Mouse (Mus musculus): ENCODE measurements around the gene Rhpn2. TPM values are rescaled to one million over a fixed set of nuclear protein-coding genes. Genes with fewer than 3 reads are reported as not detected.

The Rhpn2 gene
- polyA plus RNA-seq, 1 experiment from 2014 or later = 95.3 TPM

DNA sequence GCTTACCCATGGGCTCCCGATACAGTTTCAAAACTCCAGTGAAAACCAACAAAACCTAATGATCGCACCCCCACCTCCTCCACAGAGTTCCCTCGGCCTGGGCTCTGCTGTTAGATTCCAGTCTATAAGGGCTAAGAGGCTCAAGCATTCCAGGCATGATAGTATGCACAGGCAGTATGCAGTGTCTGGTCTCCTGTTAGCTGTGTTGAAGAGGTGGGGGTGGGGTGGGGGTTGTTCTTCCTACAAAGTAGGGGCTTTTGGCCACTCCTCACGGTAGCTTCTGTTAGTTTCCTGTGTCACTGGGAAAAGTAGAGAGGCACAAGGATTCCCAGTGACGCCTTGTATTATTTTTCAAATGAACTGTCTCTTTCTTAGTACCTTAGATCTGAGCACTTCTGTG lies 28.3 kb downstream of the Rhpn2 start:
- no peak for ATAC-seq
- Histone ChIP-seq H3K4me2 (ENCODE audit: low read depth, low read length) (no peak overlapping the region), H3K27me3 (replicated peaks; ENCODE audit: control insufficient read depth, insufficient read depth, low read length) (no peaks in the 10 kb centered on the region), H3K27ac (ENCODE audit: low read length) (peak overlapping the region; percentile 29), H3K9me3 (ENCODE audit: control insufficient read depth, low read length) (no peaks in the 10 kb centered on the region), H3K4me3 (ENCODE audit: low read length) (no peak overlapping the region), H3K36me3 (ENCODE audit: control insufficient read depth, insufficient read depth, low read length) (peaks cover 7% of the 10 kb centered on the region), H3K4me1 (ENCODE audit: control insufficient read depth, insufficient read depth, low read length) (no peaks in the 10 kb centered on the region; the same call in 1 of the 2 replicates), H3K9ac (ENCODE audit: low read depth, low read length) (no peak overlapping the region)
- WGBS = 53% methylated on average over 5 of the region's 5 CpGs

DNA sequence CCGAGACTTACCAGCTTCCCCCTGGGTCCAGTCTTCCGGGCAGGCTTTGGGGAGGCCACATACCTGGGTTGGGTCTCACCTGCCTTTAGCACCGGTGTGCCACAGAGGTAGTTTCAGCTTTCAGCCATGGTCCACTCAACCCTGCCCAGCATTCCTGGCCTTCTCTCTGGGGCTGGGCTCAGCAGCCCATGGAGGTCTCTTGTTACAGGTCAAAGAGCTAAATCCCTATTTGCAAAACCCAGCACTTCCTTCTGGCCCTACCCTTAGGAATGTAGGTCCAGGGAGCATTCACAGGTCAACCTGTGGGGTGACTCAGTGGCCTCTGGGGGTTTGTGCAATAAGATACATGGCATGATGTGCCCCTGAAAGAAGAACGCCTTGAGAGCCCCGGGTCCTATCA lies 28.9 kb downstream of the Rhpn2 start:
- Histone ChIP-seq H3K4me3 (ENCODE audit: low read length) (no peak overlapping the region), H3K4me2 (ENCODE audit: low read depth, low read length) (no peak overlapping the region), H3K27me3 (replicated peaks; ENCODE audit: control insufficient read depth, insufficient read depth, low read length) (no peaks in the 10 kb centered on the region), H3K27ac (ENCODE audit: low read length) (no peak overlapping the region), H3K4me1 (ENCODE audit: control insufficient read depth, insufficient read depth, low read length) (no peaks in the 10 kb centered on the region; the same call in 1 of the 2 replicates), H3K36me3 (ENCODE audit: control insufficient read depth, insufficient read depth, low read length) (peaks cover 7% of the 10 kb centered on the region), H3K9ac (ENCODE audit: low read depth, low read length) (no peak overlapping the region), H3K9me3 (ENCODE audit: control insufficient read depth, low read length) (no peaks in the 10 kb centered on the region)
- peak; percentile 75 for ATAC-seq
- WGBS = 52% methylated on average over 5 of the region's 5 CpGs

DNA sequence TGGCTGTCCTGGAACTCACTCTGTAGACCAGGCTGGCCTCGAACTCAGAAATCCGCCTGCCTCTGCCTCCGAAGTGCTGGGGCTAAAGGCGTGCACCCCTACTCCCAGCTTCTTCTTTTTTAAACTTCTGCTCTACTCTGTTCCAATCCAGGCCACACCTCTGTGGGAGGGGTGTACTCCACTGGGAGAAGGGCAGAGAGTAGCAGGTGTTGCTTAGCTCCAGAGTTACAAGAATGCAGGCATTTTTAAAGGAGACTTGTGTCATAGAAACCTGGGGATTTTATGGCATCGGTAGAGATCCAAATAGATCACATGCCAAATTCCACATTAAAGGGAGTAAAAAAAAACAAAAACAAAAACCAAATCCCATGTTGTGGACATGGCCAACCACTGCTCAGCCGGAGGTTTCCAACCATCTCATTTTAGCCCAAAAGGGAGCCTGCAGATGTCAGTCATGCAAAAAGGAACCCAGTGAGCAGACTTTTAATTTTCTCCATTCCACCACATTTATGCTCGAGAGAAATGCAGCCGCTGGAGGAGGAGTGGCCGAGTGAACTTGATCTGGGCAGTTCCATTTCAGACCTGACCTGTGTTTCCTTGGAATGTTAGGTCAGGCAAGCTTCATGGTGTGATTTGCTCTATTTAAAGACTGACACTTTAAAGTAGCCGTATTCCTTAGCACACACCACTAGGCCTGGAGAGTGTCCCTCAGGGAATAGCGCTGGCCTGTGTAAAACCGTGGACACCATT lies 31.4 kb downstream of the Rhpn2 start:
- H3K9me3 ChIP-seq (ENCODE audit: control insufficient read depth, low read length) = no peaks in the 10 kb centered on the region
- H3K9ac ChIP-seq (ENCODE audit: low read depth, low read length) = no peak overlapping the region
- peak; percentile 32; the same call in 1 of the 2 replicates for ATAC-seq
- no peak overlapping the region for H3K4me2 ChIP-seq (ENCODE audit: low read depth, low read length)
- H3K27me3 ChIP-seq (replicated peaks; ENCODE audit: control insufficient read depth, insufficient read depth, low read length) = no peaks in the 10 kb centered on the region
- H3K4me3 ChIP-seq (ENCODE audit: low read length) = no peak overlapping the region
- no peak overlapping the region for H3K27ac ChIP-seq (ENCODE audit: low read length)
- H3K4me1 ChIP-seq (ENCODE audit: control insufficient read depth, insufficient read depth, low read length) = no peaks in the 10 kb centered on the region; the same call in 1 of the 2 replicates
- WGBS = 74% methylated on average over 12 of the region's 12 CpGs
- peaks cover 10% of the 10 kb centered on the region for H3K36me3 ChIP-seq (ENCODE audit: control insufficient read depth, insufficient read depth, low read length)

DNA sequence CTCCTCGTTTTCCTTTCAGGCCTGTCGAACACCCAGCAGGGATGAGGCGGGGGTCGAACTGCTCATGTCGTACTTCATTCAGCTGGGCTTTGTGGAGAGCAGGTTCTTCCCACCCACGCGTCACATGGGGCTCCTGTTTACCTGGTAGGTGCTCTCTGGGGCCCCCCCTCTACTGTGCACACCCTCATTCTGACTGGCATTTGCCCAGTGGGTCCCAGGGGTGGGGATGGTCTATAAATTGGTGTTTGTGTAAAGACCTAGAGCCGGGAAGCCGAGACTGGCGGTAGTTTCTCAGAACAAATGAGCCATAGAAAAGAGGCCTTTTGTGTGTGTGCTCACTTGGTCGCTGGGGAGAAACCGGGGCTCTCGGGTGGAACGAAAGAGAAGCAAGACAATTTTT lies 37.1 kb downstream of the Rhpn2 start:
- Histone ChIP-seq H3K27ac (ENCODE audit: low read length) (peak overlapping the region; percentile 97), H3K9ac (ENCODE audit: low read depth, low read length) (peak overlapping the region; percentile 53; the same call in 1 of the 2 replicates), H3K4me2 (ENCODE audit: low read depth, low read length) (peak overlapping the region; percentile 1; the same call in 1 of the 2 replicates), H3K36me3 (ENCODE audit: control insufficient read depth, insufficient read depth, low read length) (peaks cover 10% of the 10 kb centered on the region), H3K27me3 (replicated peaks; ENCODE audit: control insufficient read depth, insufficient read depth, low read length) (no peaks in the 10 kb centered on the region), H3K4me1 (ENCODE audit: control insufficient read depth, insufficient read depth, low read length) (peaks cover 21% of the 10 kb centered on the region), H3K9me3 (ENCODE audit: control insufficient read depth, low read length) (no peaks in the 10 kb centered on the region), H3K4me3 (ENCODE audit: low read length) (no peak overlapping the region)
- ATAC-seq = no peak
- 54% methylated on average over 14 of the region's 14 CpGs for WGBS

DNA sequence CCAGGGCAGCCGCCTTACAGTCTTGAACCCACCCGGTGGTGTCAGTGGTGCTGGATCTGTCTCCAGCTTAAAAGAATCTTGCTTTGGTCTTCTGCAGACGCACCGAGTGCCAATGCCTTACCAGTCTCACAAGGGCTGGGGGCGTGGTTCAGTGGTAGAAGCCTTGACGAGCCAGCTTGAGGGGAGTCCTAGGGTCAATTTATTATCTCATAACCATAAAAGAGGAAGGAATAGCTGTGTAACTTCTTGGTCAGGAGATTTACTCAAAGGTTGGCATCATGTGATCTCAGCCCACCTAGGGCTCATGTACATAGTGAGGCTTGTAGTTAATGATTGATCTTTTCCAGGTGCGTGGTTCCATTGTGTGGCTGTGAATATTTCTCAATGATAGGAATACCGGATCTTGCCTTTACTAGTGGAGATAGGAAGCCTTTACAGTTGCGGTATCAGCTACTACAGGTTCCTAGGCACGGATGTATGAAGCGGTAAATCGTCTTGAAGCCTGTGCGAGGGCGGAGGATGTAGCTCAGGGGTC lies 38.6 kb downstream of the Rhpn2 start:
- H3K9ac ChIP-seq (ENCODE audit: low read depth, low read length) = peak overlapping the region; percentile 60
- peaks cover 3% of the 10 kb centered on the region; the same call in 1 of the 2 replicates for H3K36me3 ChIP-seq (ENCODE audit: control insufficient read depth, insufficient read depth, low read length)
- H3K27me3 ChIP-seq (replicated peaks; ENCODE audit: control insufficient read depth, insufficient read depth, low read length) = no peaks in the 10 kb centered on the region
- H3K4me1 ChIP-seq (ENCODE audit: control insufficient read depth, insufficient read depth, low read length) = peaks cover 21% of the 10 kb centered on the region
- peak overlapping the region; percentile 30; the same call in 1 of the 2 replicates for H3K4me2 ChIP-seq (ENCODE audit: low read depth, low read length)
- no peaks in the 10 kb centered on the region for H3K9me3 ChIP-seq (ENCODE audit: control insufficient read depth, low read length)
- peak overlapping the region; percentile 97 for H3K27ac ChIP-seq (ENCODE audit: low read length)
- H3K4me3 ChIP-seq (ENCODE audit: low read length) = no peak overlapping the region
- WGBS = 60% methylated on average over 14 of the region's 14 CpGs
- peak; percentile 89 for ATAC-seq

DNA sequence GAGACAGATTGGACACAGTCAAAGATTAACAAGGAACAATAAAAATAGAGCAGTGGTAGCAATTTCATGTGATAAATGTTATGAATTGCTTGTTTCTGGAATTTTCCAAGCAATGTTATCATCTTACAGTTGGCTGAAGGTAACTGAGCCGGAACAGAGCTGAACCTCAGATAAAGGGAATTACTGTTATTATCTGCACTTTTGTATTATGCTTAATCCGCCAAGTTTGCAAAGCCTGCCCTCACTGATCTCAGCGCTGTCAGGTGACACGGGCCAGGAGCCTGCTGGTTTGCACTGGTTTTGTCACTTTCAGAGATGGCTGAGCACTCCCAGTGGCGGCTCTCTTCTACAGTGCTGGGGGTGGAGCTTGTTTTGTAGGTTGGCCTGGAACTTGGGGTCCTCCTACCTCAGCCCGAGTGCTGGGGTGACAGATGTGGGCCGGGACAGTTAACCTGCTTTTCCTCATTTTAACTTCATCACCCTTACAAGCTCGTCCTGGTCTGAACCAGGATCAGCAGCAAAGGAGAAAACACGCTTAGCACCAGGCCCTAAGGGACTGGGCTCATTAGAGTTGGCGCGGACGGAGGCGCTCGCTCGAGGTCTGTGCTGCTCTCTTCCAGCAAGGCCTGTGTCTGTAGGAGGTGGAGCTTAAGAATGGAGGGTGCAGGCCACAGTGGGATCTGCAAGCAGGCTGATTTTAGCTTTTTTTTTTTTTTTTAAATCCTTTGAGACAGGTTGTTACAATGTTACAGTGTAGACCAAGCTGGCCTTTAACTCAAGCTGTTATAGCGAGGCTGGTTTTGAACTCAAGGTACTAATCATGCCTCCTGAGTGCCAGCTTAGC lies 39.4 kb downstream of the Rhpn2 start:
- H3K9me3 ChIP-seq (ENCODE audit: control insufficient read depth, low read length) = no peaks in the 10 kb centered on the region
- peaks cover under 1% of the 10 kb centered on the region; the same call in 1 of the 2 replicates for H3K36me3 ChIP-seq (ENCODE audit: control insufficient read depth, insufficient read depth, low read length)
- H3K4me1 ChIP-seq (ENCODE audit: control insufficient read depth, insufficient read depth, low read length) = peaks cover 21% of the 10 kb centered on the region
- H3K4me3 ChIP-seq (ENCODE audit: low read length) = no peak overlapping the region
- H3K9ac ChIP-seq (ENCODE audit: low read depth, low read length) = peak overlapping the region; percentile 60
- 48% methylated on average over 16 of the region's 16 CpGs for WGBS
- ATAC-seq = peak; percentile 86
- peak overlapping the region; percentile 97 for H3K27ac ChIP-seq (ENCODE audit: low read length)
- no peaks in the 10 kb centered on the region for H3K27me3 ChIP-seq (replicated peaks; ENCODE audit: control insufficient read depth, insufficient read depth, low read length)
- H3K4me2 ChIP-seq (ENCODE audit: low read depth, low read length) = peak overlapping the region; percentile 30

DNA sequence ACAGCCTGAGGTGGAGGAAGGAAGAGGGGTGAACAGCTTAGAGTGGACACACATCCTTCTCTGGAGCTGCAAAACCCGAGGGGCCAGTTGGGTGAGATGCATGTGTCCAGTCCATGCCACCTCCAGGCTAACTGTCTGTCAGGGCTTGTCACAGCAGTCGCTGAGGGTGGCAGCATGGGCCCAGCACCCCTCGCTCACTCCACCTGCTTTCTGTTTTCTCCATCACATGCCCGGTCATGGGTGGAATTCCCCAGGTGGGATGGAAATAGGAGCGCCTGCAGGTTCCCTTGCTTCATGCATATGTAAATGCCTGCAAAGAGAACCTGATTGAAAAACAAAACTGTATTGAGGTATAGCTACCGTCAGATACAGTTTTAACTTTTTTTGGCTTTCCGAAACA lies 40.3 kb downstream of the Rhpn2 start:
- 0 out of 2 replicates have a peak overlapping the region, but pooled peaks have one; percentile 17 for H3K4me2 ChIP-seq (ENCODE audit: low read depth, low read length)
- H3K27me3 ChIP-seq (replicated peaks; ENCODE audit: control insufficient read depth, insufficient read depth, low read length) = no peaks in the 10 kb centered on the region
- peak overlapping the region; percentile 97 for H3K27ac ChIP-seq (ENCODE audit: low read length)
- no peaks in the 10 kb centered on the region for H3K9me3 ChIP-seq (ENCODE audit: control insufficient read depth, low read length)
- H3K9ac ChIP-seq (ENCODE audit: low read depth, low read length) = peak overlapping the region; percentile 59
- peaks cover 23% of the 10 kb centered on the region for H3K4me1 ChIP-seq (ENCODE audit: control insufficient read depth, insufficient read depth, low read length)
- H3K4me3 ChIP-seq (ENCODE audit: low read length) = no peak overlapping the region
- H3K36me3 ChIP-seq (ENCODE audit: control insufficient read depth, insufficient read depth, low read length) = no peaks in the 10 kb centered on the region
- 86% methylated on average over 7 of the region's 7 CpGs for WGBS
- no peak for ATAC-seq

DNA sequence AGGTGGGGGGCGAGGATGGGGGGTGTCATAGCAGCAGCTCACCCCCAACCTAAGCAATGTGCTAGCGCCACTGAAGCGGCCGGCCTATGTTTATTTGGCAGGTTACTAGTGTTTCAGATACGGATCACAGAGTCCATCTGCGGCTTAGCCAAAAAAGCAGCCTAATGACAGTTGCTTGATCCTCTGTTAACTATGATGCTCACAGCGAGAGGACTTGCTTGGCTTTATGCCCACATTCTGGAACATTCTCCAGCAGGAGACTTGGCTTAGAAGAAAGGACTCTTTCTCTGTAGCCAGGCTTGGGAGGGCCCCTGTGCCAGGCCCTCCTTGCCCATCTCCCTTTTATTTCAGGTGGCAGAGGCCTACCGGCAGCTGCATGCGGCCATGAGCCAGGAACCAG lies 42.7 kb downstream of the Rhpn2 start:
- WGBS = 82% methylated on average over 9 of the region's 9 CpGs
- H3K9ac ChIP-seq (ENCODE audit: low read depth, low read length) = no peak overlapping the region
- H3K9me3 ChIP-seq (ENCODE audit: control insufficient read depth, low read length) = no peaks in the 10 kb centered on the region
- no peaks in the 10 kb centered on the region for H3K27me3 ChIP-seq (replicated peaks; ENCODE audit: control insufficient read depth, insufficient read depth, low read length)
- peaks cover 3% of the 10 kb centered on the region; the same call in 1 of the 2 replicates for H3K36me3 ChIP-seq (ENCODE audit: control insufficient read depth, insufficient read depth, low read length)
- no peak overlapping the region for H3K27ac ChIP-seq (ENCODE audit: low read length)
- no peak overlapping the region for H3K4me2 ChIP-seq (ENCODE audit: low read depth, low read length)
- H3K4me3 ChIP-seq (ENCODE audit: low read length) = no peak overlapping the region
- H3K4me1 ChIP-seq (ENCODE audit: control insufficient read depth, insufficient read depth, low read length) = peaks cover 26% of the 10 kb centered on the region
- ATAC-seq = no peak

All from intestine, embryonic 16.5 days (tissue).